Mouse (Mus musculus) limb, embryonic 10.5 days (tissue): ENCODE measurements around the gene Homer2. TPM values are rescaled to one million over a fixed set of nuclear protein-coding genes. Genes with fewer than 3 reads are reported as not detected.

Experiments
- DNase-seq: peaks from one replicate; pipeline ENCODE4 v3.0.0-alpha.2; 2017; ENCODE audit warnings: low spot score
- H3K27ac ChIP-seq: fragments of 300-500 bp; sonication (generic); 2 replicates; pipeline ENCODE4 v1.5.1; 2016; ENCODE audit warnings: mild to moderate bottlenecking
- H3K27me3 ChIP-seq: fragments of 300-500 bp; sonication (generic); 2 replicates; pipeline ENCODE4 v1.6.1; 2016; ENCODE audit warnings: low read depth, mild to moderate bottlenecking; ENCODE audit not compliant: poor library complexity, severe bottlenecking
- H3K36me3 ChIP-seq: fragments of 300-500 bp; sonication (generic); 2 replicates; pipeline ENCODE4 v1.6.1; 2016; ENCODE audit warnings: mild to moderate bottlenecking, moderate library complexity
- H3K4me1 ChIP-seq: fragments of 300-500 bp; sonication (generic); 2 replicates; pipeline ENCODE4 v1.6.1; 2016
- H3K4me3 ChIP-seq: fragments of 300-500 bp; sonication (generic); 2 replicates; pipeline ENCODE4 v1.5.1; 2016; ENCODE audit warnings: mild to moderate bottlenecking, moderate library complexity
- H3K9me3 ChIP-seq: fragments of 300-500 bp; sonication (generic); replicated peaks from 2 replicates; pipeline ENCODE4 v1.6.1; 2016; ENCODE audit warnings: mild to moderate bottlenecking
- WGBS: fragments of 180-500 bp; shearing (Covaris S2); methylation state at CpG from one replicate; pipeline ENCODE4 v1.1.7; 2016; 5-methylcytosine and 5-hydroxymethylcytosine counted together
- polyA plus RNA-seq: library from polyadenylated mRNA; unstranded; fragments of >200 nt; fragmentation: Nextera tagmentation; extraction: Ambion mirVana; gene quantifications from 2 replicates; pipeline ENCODE4 v1.2.1, GENCODE M21; 2016

Homer2 gene
- polyA plus RNA-seq, 1 experiment from 2014 or later = 23.3 TPM

GRCm38 (mm10) chr7:81557985-81558360 lies 149.4 kb downstream of the Homer2 start:
- 76% methylated on average over 4 of the region's 4 CpGs for WGBS
- Histone ChIP-seq H3K9me3 (no peaks in the 10 kb centered on the region), H3K36me3 (no peaks in the 10 kb centered on the region), H3K27ac (no peak overlapping the region), H3K4me3 (no peak overlapping the region), H3K4me1 (no peaks in the 10 kb centered on the region), H3K27me3 (no peaks in the 10 kb centered on the region)
- DNase-seq = no peak

- no peak for DNase-seq
- 90% methylated on average over 7 of the region's 7 CpGs for WGBS
Measured at GRCm38 (mm10) chr7:81557252-81557984, 149.9 kb downstream of the Homer2 start.

GRCm38 (mm10) chr7:81556839-81557238 lies 150.5 kb downstream of the Homer2 start:
- no peak overlapping the region for H3K27ac ChIP-seq
- H3K4me3 ChIP-seq = no peak overlapping the region
- DNase-seq = no peak
- no peaks in the 10 kb centered on the region for H3K9me3 ChIP-seq
- H3K4me1 ChIP-seq = no peaks in the 10 kb centered on the region
- H3K36me3 ChIP-seq = no peaks in the 10 kb centered on the region
- WGBS = 84% methylated on average over 4 of the region's 4 CpGs
- H3K27me3 ChIP-seq = no peaks in the 10 kb centered on the region

More at GRCm38 (mm10) chr7:81557252-81557984, 149.9 kb downstream of the Homer2 start:
- no peaks in the 10 kb centered on the region for H3K9me3 ChIP-seq
- H3K27ac ChIP-seq = no peak overlapping the region
- no peaks in the 10 kb centered on the region for H3K4me1 ChIP-seq
- no peak overlapping the region for H3K4me3 ChIP-seq
- no peaks in the 10 kb centered on the region for H3K36me3 ChIP-seq
- no peaks in the 10 kb centered on the region for H3K27me3 ChIP-seq

- no peaks in the 10 kb centered on the region for H3K9me3 ChIP-seq
- no peaks in the 10 kb centered on the region for H3K4me1 ChIP-seq
- DNase-seq = peak; percentile 53
- WGBS = 86% methylated on average over 2 of the region's 2 CpGs
- H3K36me3 ChIP-seq = no peaks in the 10 kb centered on the region
- H3K4me3 ChIP-seq = no peak overlapping the region
- H3K27ac ChIP-seq = no peak overlapping the region
- H3K27me3 ChIP-seq = no peaks in the 10 kb centered on the region
Measured at GRCm38 (mm10) chr7:81554369-81554768, 153.0 kb downstream of the Homer2 start.

- no peaks in the 10 kb centered on the region for H3K27me3 ChIP-seq
- H3K36me3 ChIP-seq = no peaks in the 10 kb centered on the region
- no peak overlapping the region for H3K27ac ChIP-seq
- no peak for DNase-seq
- no peaks in the 10 kb centered on the region for H3K9me3 ChIP-seq
- H3K4me3 ChIP-seq = no peak overlapping the region
- H3K4me1 ChIP-seq = no peaks in the 10 kb centered on the region; the same call in 1 of the 2 replicates
- WGBS = 67% methylated on average over 4 of the region's 4 CpGs
Measured at GRCm38 (mm10) chr7:81553589-81553988, 153.7 kb downstream of the Homer2 start.

Other genes with a start within 250 kb of the Homer2 start
- gene Ap3b2, start 213.6 kb downstream of the Homer2 start, polyA plus RNA-seq = 0.08 and 0.10 TPM in 2 replicates
- gene BC048679, start 209.2 kb downstream of the Homer2 start, polyA plus RNA-seq = not detected in 2 replicates
- 0.08 and 0.15 TPM in 2 replicates for gene Fsd2, start 140.6 kb downstream of the Homer2 start, polyA plus RNA-seq
- gene Whamm, start 136.3 kb downstream of the Homer2 start, polyA plus RNA-seq = 2.6 and 2.7 TPM in 2 replicates
- 111 TPM in 2 replicates for gene Ramac, start 55.4 kb upstream of the Homer2 start, polyA plus RNA-seq
- 50.7 and 53.3 TPM in 2 replicates for gene 3110040N11Rik, start 82.0 kb upstream of the Homer2 start, polyA plus RNA-seq
- gene Btbd1, start 121.9 kb upstream of the Homer2 start, polyA plus RNA-seq = 58.5 and 59.4 TPM in 2 replicates
- not detected in 2 replicates for gene Gm10160, start 148.3 kb upstream of the Homer2 start, polyA plus RNA-seq
- 9.2 and 9.9 TPM in 2 replicates for gene Tm6sf1, start 151.5 kb upstream of the Homer2 start, polyA plus RNA-seq
- 24.2 and 29.8 TPM in 2 replicates for gene Hdgfl3, start 226.9 kb upstream of the Homer2 start, polyA plus RNA-seq